Mouse (Mus musculus) embryonic facial prominence, embryonic 14.5 days (tissue): ENCODE measurements around the gene Setmar. TPM values are rescaled to one million over a fixed set of nuclear protein-coding genes. Genes with fewer than 3 reads are reported as not detected.

Experiments
- ATAC-seq: fragments of 200-750 bp; cut with Nextera tagmentation; 2 replicates; pipeline ENCODE4 v1.8.0; 2017; ENCODE audit warnings: low read depth, moderate number of reproducible peaks, moderate TSS enrichment
- DNase-seq: peaks from one replicate; pipeline ENCODE4 v3.0.0-alpha.2; 2015; ENCODE audit warnings: low spot score
- H3K27ac ChIP-seq: fragments of 300-500 bp; sonication (generic); replicated peaks from 2 replicates; pipeline ENCODE4 v1.5.1; 2014; ENCODE audit warnings: low read depth, mild to moderate bottlenecking, low read length, moderate library complexity
- H3K27me3 ChIP-seq: fragments of 300-500 bp; sonication (generic); replicated peaks from 2 replicates; pipeline ENCODE4 v1.6.1; 2014; ENCODE audit warnings: low read length; ENCODE audit not compliant: control insufficient read depth, insufficient read depth
- H3K36me3 ChIP-seq: fragments of 300-500 bp; sonication (generic); 2 replicates; pipeline ENCODE4 v1.6.1; 2014; ENCODE audit warnings: low read length, mixed read lengths; ENCODE audit not compliant: control insufficient read depth, insufficient read depth
- H3K4me1 ChIP-seq: fragments of 300-500 bp; sonication (generic); 2 replicates; pipeline ENCODE4 v1.6.1; 2014; ENCODE audit warnings: antibody characterized with exemption, low read length; ENCODE audit not compliant: control insufficient read depth, insufficient read depth
- H3K4me2 ChIP-seq: fragments of 300-500 bp; sonication (generic); 2 replicates; pipeline ENCODE4 v1.6.1; 2014; ENCODE audit warnings: low read depth, mild to moderate bottlenecking, low read length, moderate library complexity, mixed read lengths
- H3K4me3 ChIP-seq: fragments of 300-500 bp; sonication (generic); 2 replicates; pipeline ENCODE4 v1.5.1; 2014; ENCODE audit warnings: low read depth, mild to moderate bottlenecking, low read length
- H3K9ac ChIP-seq: fragments of 300-500 bp; sonication (generic); 2 replicates; pipeline ENCODE4 v1.6.1; 2014; ENCODE audit warnings: low read depth, mild to moderate bottlenecking, low read length, moderate library complexity, mixed read lengths
- H3K9me3 ChIP-seq: fragments of 300-500 bp; sonication (generic); 2 replicates; pipeline ENCODE4 v1.6.1; 2016; ENCODE audit warnings: low read length; ENCODE audit not compliant: control insufficient read depth
- WGBS: fragments of 180-500 bp; shearing (Covaris S2); extraction: QIAGEN DNeasy Blood & Tissue Kit; methylation state at CpG from one replicate; pipeline ENCODE4 v1.1.7; 2014; 5-methylcytosine and 5-hydroxymethylcytosine counted together
- polyA plus RNA-seq: library from polyadenylated mRNA; unstranded; fragments of >200 nt; fragmentation: Nextera tagmentation; extraction: Ambion mirVana; gene quantifications from 2 replicates; pipeline ENCODE4 v1.2.1, GENCODE M21; 2014

Setmar gene
- polyA plus RNA-seq, 1 experiment from 2014 or later, result 6.8 TPM

DNA sequence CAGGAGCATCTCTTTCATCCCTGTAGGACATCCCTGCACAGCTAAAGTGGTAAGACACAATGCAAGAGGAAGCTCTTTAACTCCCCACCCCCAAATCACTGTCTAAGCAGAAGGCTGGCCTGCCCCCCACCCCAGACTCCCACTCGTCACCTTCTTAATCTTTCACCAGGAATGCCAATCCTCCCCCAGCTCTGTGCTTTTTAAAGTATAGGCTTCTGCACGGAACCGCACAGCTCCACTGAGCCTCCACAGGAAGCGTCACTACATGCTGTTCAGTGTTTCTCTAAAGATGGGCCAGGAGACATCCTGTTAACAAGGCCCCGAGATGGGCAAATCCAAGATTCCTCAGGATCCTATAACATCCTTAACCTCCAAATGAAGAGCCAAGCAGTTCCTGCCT is 8.2 kb downstream of the Setmar start:
- DNase-seq, result no peak
- Histone ChIP-seq H3K9ac (no peak overlapping the region), H3K36me3 (peaks cover 18% of the 10 kb centered on the region), H3K9me3 (0 out of 2 replicates have a peak, but pooled peaks cover 4% of the 10 kb centered on the region), H3K27ac (no peak overlapping the region), H3K4me3 (no peak overlapping the region), H3K27me3 (no peaks in the 10 kb centered on the region), H3K4me1 (no peaks in the 10 kb centered on the region), H3K4me2 (no peak overlapping the region)
- no peak for ATAC-seq
- 81% methylated on average over 5 of the region's 5 CpGs for WGBS

DNA sequence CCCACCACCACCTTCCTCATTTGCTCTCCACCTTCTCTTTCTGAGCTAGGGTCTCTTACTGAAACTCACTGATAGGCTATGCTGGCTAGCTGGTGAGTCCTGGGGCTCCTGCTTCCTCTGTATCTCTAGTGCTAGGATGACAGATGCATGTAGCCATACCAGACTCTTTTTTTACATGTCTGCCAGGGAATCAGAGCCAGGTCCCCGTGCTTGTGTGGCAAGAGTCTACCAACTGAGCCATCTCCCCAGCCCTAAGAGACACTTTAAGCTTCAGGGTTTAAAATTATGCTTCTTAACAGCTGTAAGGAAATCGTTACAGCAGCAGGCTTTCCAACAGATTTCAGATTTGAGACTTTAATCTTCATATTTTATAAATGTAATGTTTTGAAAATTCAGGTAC is 9.1 kb downstream of the Setmar start:
- Histone ChIP-seq H3K27ac (no peak overlapping the region), H3K4me3 (no peak overlapping the region), H3K4me2 (no peak overlapping the region), H3K9ac (no peak overlapping the region), H3K36me3 (peaks cover 18% of the 10 kb centered on the region), H3K4me1 (no peaks in the 10 kb centered on the region), H3K27me3 (no peaks in the 10 kb centered on the region), H3K9me3 (0 out of 2 replicates have a peak, but pooled peaks cover 4% of the 10 kb centered on the region)
- WGBS, result 86% methylated on average over 2 of the region's 2 CpGs
- DNase-seq, result no peak
- ATAC-seq, result no peak

DNA sequence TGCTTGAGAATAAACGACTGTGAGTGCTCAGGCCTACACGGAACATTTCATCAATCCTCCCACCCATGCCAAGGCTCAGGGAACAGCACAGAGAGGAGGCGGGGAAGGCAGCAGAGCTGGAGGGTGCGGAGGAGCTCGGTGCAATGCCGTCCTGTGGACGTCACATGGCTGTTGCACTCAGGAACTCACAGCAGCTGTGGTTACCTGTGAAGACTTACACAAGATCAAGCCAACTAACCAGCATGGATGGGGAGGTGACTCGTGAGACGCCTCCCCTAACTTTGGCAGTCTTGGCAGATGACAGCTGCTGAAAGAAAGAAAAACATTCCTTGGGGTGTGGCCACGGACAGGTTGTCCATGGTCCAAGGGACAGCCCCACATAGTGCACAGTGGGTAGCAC is 9.8 kb downstream of the Setmar start:
- H3K9me3 ChIP-seq, result 0 out of 2 replicates have a peak, but pooled peaks cover 4% of the 10 kb centered on the region
- no peak overlapping the region for H3K4me3 ChIP-seq
- H3K9ac ChIP-seq, result no peak overlapping the region
- WGBS, result 89% methylated on average over 10 of the region's 10 CpGs
- H3K27ac ChIP-seq, result no peak overlapping the region
- peaks cover 18% of the 10 kb centered on the region for H3K36me3 ChIP-seq
- H3K4me1 ChIP-seq, result no peaks in the 10 kb centered on the region
- DNase-seq (no peak), ATAC-seq (no peak)
- H3K27me3 ChIP-seq, result no peaks in the 10 kb centered on the region
- no peak overlapping the region for H3K4me2 ChIP-seq

DNA sequence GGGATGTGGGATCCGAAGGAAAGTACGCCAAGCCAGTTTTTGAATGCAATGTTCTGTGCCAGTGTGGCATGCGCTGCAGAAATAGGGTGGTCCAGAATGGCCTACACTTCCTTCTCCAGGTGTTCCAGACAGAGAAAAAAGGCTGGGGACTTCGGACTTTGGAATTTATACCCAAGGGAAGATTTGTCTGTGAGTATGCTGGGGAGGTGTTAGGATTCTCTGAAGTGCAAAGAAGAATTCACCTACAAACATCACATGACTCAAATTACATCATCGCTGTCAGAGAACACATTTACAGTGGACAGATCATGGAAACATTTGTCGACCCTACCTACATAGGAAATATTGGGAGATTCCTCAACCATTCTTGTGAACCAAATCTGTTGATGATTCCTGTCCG is 11.0 kb downstream of the Setmar start:
- no peak overlapping the region for H3K9ac ChIP-seq
- H3K9me3 ChIP-seq, result 0 out of 2 replicates have a peak, but pooled peaks cover 4% of the 10 kb centered on the region
- 92% methylated on average over 7 of the region's 7 CpGs for WGBS
- no peaks in the 10 kb centered on the region for H3K27me3 ChIP-seq
- H3K4me3 ChIP-seq, result no peak overlapping the region
- no peak overlapping the region for H3K27ac ChIP-seq
- H3K4me2 ChIP-seq, result no peak overlapping the region
- no peak for DNase-seq
- H3K36me3 ChIP-seq, result peaks cover 18% of the 10 kb centered on the region
- H3K4me1 ChIP-seq, result no peaks in the 10 kb centered on the region
- ATAC-seq, result no peak

DNA sequence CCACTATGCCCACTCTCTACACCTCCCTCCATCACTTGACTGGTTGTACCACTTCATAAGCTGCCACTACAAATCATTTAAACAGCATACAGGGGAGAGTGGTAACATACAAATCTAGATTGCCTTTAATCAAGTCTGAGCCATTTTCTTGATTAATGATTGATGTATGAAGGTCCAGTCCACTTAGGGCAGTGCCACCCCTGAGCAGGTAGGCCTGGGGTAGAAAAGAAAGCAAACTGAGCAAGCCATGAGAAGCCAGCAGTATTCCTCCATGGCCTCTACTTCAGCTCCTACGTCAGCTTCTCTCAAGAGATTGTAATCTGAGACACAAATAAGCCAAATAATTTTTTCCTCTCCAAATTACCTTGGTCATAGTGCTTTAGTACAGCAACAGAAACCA is 26.5 kb downstream of the Setmar start:
- no peak for DNase-seq
- H3K4me2 ChIP-seq, result no peak overlapping the region
- no peaks in the 10 kb centered on the region for H3K9me3 ChIP-seq
- H3K27ac ChIP-seq, result no peak overlapping the region
- no peak overlapping the region for H3K4me3 ChIP-seq
- no peaks in the 10 kb centered on the region for H3K4me1 ChIP-seq
- no peak overlapping the region for H3K9ac ChIP-seq
- H3K27me3 ChIP-seq, result no peaks in the 10 kb centered on the region
- H3K36me3 ChIP-seq, result no peaks in the 10 kb centered on the region
- ATAC-seq, result no peak
- WGBS, result 27% methylated on average over 1 of the region's 1 CpGs

DNA sequence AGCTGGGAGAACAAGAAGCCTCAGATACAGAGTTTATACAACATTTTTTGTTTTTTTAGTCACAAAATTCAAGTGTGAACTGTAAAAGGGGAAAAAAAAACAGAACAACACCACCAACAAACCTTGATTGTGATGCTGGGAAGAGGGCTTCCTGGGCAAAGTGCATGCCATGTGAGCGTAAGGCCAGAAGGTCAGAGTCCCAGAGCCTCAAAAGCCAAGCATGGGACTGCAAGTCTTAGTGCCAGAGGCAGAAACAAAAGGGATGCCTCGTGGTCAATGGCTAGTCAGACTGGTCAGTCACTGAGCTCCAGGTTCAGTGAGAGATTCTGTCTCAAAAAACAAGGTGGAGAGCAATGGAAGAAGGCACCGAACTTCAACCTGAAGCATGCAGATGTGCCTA is 27.8 kb downstream of the Setmar start:
- Histone ChIP-seq H3K4me2 (no peak overlapping the region), H3K9me3 (no peaks in the 10 kb centered on the region), H3K36me3 (no peaks in the 10 kb centered on the region), H3K4me1 (no peaks in the 10 kb centered on the region), H3K27me3 (no peaks in the 10 kb centered on the region), H3K4me3 (no peak overlapping the region), H3K9ac (no peak overlapping the region), H3K27ac (no peak overlapping the region)
- 82% methylated on average over 3 of the region's 3 CpGs for WGBS
- ATAC-seq (no peak), DNase-seq (no peak)

DNA sequence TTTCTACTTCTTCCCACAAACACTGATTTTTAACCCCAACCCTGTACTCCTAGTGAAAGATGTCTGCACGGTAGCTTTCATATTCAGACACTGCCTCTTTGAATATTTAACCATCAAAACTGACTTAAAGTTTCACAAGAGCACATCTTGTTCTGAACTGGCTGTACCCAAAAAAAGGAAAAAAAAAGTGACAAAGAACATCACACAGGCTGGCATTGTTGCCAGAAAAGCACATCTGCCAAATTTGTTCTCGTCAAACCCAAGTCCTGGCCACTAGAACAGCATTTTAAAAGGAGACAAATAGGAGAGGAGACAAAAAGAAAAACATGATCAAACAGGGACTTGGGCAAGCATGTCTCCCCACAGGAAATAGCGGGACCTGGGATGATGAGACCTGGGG is 28.6 kb downstream of the Setmar start:
- H3K27me3 ChIP-seq, result no peaks in the 10 kb centered on the region
- no peaks in the 10 kb centered on the region for H3K36me3 ChIP-seq
- H3K4me1 ChIP-seq, result no peaks in the 10 kb centered on the region
- WGBS, result 71% methylated on average over 3 of the region's 3 CpGs
- DNase-seq, result no peak
- H3K9ac ChIP-seq, result no peak overlapping the region
- no peak overlapping the region for H3K4me3 ChIP-seq
- H3K4me2 ChIP-seq, result no peak overlapping the region
- ATAC-seq, result no peak
- H3K9me3 ChIP-seq, result no peaks in the 10 kb centered on the region
- H3K27ac ChIP-seq, result no peak overlapping the region

DNA sequence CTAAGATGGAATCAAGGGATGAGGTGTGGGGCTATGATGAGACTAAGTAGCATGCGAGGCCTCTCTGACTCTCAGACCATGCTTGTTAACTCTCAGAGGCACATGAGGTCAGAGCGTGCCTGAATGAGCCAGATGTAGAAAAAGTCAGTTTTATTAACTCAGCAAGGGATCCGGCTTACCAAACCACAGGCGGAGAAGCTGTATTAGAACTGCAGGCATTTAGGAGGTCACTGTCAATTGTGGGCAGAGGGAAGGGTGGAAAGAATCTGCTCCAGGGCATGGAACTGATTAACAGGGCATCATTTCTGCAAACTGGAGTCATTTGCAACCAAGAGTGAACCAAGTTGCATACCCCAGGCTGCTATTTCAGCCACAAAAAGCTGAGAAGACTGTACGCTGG is 30.6 kb downstream of the Setmar start:
- WGBS, result 46% methylated on average over 5 of the region's 5 CpGs
- Histone ChIP-seq H3K4me2 (no peak overlapping the region), H3K9ac (no peak overlapping the region), H3K9me3 (no peaks in the 10 kb centered on the region), H3K4me3 (no peak overlapping the region), H3K36me3 (no peaks in the 10 kb centered on the region), H3K27me3 (no peaks in the 10 kb centered on the region), H3K4me1 (no peaks in the 10 kb centered on the region), H3K27ac (no peak overlapping the region)
- DNase-seq (peak; percentile 73), ATAC-seq (peak; percentile 56)

DNA sequence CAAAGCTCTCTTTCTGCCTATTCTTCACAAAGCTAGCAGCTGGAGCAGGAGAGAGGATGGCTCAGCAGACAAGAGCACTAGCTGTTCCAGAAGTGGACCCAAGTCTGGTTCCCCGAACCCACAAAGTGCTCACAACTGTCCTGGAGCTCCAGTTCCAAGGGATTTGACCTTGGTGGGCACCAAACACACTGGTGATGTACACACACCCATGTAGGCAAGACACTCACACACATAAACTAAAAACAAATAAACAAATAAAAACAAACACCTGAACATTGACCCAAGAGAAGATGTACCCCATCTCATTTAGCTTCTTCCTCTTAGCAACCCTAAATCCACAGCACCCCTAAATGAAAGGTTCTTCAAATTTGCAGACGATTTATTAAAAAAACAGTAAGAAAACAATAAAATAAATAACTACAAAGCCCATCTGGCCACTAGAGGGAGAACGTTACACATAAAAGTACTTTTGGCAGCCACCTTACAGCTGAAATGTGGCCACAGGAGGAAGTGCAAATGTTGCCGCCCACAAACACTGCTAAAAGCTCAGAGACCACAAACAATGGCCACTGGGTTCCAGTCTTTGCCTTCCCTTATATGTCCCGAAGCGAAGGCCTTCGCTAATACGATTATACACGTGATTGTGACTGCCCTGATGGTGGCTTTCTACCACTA is 33.5 kb downstream of the Setmar start:
- Histone ChIP-seq H3K36me3 (no peaks in the 10 kb centered on the region), H3K27me3 (no peaks in the 10 kb centered on the region), H3K4me3 (no peak overlapping the region), H3K4me1 (no peaks in the 10 kb centered on the region), H3K9me3 (no peaks in the 10 kb centered on the region), H3K27ac (no peak overlapping the region), H3K9ac (no peak overlapping the region), H3K4me2 (peak overlapping the region; percentile 38)
- peak; percentile 70; the same call in 1 of the 2 replicates for ATAC-seq
- WGBS, result 16% methylated on average over 9 of the region's 9 CpGs
- DNase-seq, result peak; percentile 92
